Mouse (Mus musculus) forebrain, embryonic 16.5 days (tissue): ENCODE results near the gene Vps9d1. TPM values are rescaled to one million over a fixed set of nuclear protein-coding genes. Genes with fewer than 3 reads are reported as not detected.
"Not testable (repeated sequence)": the region's sequence is repeated elsewhere in the genome, so short reads cannot be mapped to it uniquely, and the experiment has no call there.

Experiments used
- ATAC-seq: fragments of 200-750 bp; cut with Nextera tagmentation; 2 replicates; pipeline ENCODE4 v1.8.0; 2017; ENCODE audit warnings: mild to moderate bottlenecking, moderate library complexity
- H3K27ac ChIP-seq: fragments of 300-500 bp; sonication (generic); 2 replicates; pipeline ENCODE4 v1.5.1; 2014; ENCODE audit warnings: low read length, control low read depth
- H3K27me3 ChIP-seq: fragments of 300-500 bp; sonication (generic); replicated peaks from 2 replicates; pipeline ENCODE4 v1.6.1; 2014; ENCODE audit warnings: low read length; ENCODE audit not compliant: control insufficient read depth, insufficient read depth
- H3K36me3 ChIP-seq: fragments of 300-500 bp; sonication (generic); 2 replicates; pipeline ENCODE4 v1.6.1; 2014; ENCODE audit not compliant: control insufficient read depth, insufficient read depth
- H3K4me1 ChIP-seq: fragments of 300-500 bp; sonication (generic); replicated peaks from 2 replicates; pipeline ENCODE4 v1.6.1; 2014; ENCODE audit warnings: low read length; ENCODE audit not compliant: control insufficient read depth, insufficient read depth
- H3K4me2 ChIP-seq: fragments of 300-500 bp; sonication (generic); 2 replicates; pipeline ENCODE4 v1.6.1; 2014; ENCODE audit warnings: mild to moderate bottlenecking, low read length, control low read depth
- H3K4me3 ChIP-seq: fragments of 300-500 bp; sonication (generic); replicated peaks from 2 replicates; pipeline ENCODE4 v1.5.1; 2014; ENCODE audit warnings: mild to moderate bottlenecking, low read length, control low read depth
- H3K9ac ChIP-seq: fragments of 300-500 bp; sonication (generic); replicated peaks from 2 replicates; pipeline ENCODE4 v1.6.1; 2014; ENCODE audit warnings: low read depth, low read length, control low read depth
- H3K9me3 ChIP-seq: fragments of 300-500 bp; sonication (generic); 2 replicates; pipeline ENCODE4 v1.6.1; 2016; ENCODE audit warnings: low read length; ENCODE audit not compliant: control insufficient read depth
- whole genome bisulfite sequencing: fragments of 180-500 bp; shearing (Covaris S2); extraction: QIAGEN DNeasy Blood & Tissue Kit; methylation state at CpG from one replicate; pipeline ENCODE4 v1.1.7; 2014; 5-methylcytosine and 5-hydroxymethylcytosine counted together
- polyA plus RNA-seq: library from polyadenylated mRNA; unstranded; fragments of >200 nt; fragmentation: Nextera tagmentation; extraction: Ambion mirVana; gene quantifications from 2 replicates; pipeline ENCODE4 v1.2.1, GENCODE M21; 2015

The Vps9d1 gene
- polyA plus RNA-seq, 1 experiment from 2014 or later = 60.5 TPM

DNA sequence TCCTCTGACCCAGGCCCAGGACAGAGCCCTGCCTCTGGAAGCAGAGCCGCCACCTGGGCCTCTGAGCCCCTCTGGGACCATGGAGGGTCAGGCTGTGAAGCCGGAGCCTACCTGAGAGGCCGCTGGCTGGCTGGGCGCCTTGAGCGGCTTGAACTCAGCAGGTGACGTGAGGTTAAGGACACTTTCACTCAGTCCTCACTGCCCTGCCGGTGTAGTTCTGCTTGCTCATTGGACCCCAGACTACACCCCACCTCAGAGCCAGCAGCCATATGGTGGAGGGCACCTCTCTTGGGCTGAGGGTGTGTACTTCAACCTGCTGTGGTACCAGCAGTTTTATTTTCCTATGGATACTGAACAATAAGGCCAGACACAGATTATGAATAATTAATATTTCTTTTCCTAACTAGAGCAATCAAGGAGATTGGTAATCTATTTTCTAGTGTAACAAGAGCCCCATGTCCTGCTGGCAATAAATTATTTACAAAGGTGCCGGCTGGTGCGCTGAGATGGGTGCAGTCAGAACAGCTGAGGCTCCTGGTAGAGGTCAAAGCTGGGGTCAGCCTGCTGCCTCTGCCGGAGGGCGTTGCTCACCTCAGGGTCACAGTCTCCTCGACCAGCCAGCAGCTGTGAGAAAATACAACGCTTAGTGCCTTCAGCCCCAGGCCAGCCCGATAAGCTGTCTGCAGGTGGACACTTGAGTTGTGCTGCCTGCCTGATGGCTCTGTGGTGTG is 13.9 kb upstream of the Vps9d1 start:
- Histone ChIP-seq H3K9me3 (no peaks in the 10 kb centered on the region), H3K4me3 (no peak overlapping the region), H3K4me1 (no peaks in the 10 kb centered on the region), H3K9ac (no peak overlapping the region), H3K36me3 (peaks cover 33% of the 10 kb centered on the region), H3K4me2 (no peak overlapping the region), H3K27me3 (no peaks in the 10 kb centered on the region), H3K27ac (no peak overlapping the region)
- no peak for ATAC-seq
- WGBS = 86% methylated on average over 14 of the region's 14 CpGs

DNA sequence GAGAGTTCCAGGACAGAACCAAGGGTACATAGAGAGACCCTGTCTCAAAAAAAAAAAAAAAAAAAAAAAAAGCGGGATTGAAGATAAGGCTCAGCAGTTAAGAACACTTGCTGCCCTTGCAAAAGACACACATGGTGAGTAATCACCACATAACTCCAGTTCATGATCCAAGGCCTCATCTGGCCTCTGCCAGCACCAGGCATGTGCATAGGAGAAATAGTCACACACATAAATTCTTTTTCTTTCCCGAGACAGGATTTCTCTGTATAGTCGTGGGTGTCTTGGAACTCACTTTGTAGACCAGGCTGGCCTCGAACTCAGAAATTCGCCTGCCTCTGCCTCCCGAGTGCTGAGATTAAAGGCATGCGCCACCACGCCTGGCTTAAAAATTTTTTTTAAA is 3.4 kb upstream of the Vps9d1 start:
- H3K9ac ChIP-seq, H3K27ac ChIP-seq, H3K4me3 ChIP-seq, H3K9me3 ChIP-seq, H3K4me2 ChIP-seq, ATAC-seq, H3K27me3 ChIP-seq: not testable (repeated sequence)
- H3K36me3 ChIP-seq = peaks cover 11% of the 10 kb centered on the region; the same call in 1 of the 2 replicates
- WGBS = 93% methylated on average over 8 of the region's 8 CpGs
- peaks cover 23% of the 10 kb centered on the region for H3K4me1 ChIP-seq

DNA sequence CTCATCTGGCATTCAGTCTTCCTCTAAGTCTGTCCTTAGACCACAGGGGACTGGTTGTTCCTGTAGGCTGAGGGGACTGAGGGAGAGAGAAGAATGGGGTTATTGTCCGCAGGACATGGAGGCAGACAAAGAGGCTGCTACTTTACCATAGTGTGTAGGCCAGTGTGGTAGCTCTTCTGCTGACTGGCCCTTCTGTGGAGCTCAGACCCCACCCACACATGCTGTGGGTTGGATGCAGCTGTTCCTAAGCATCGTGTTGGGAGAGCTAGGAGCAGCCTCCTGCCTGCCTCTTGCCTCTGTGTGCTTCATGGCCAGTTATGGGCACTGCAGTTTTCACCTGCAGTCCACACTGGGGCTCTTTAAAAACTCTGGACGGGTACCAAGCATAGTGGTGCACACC is 3.0 kb upstream of the Vps9d1 start:
- peaks cover 11% of the 10 kb centered on the region; the same call in 1 of the 2 replicates for H3K36me3 ChIP-seq
- no peak overlapping the region for H3K4me3 ChIP-seq
- peaks cover 26% of the 10 kb centered on the region for H3K4me1 ChIP-seq
- 75% methylated on average over 3 of the region's 3 CpGs for WGBS
- ATAC-seq = no peak
- H3K27ac ChIP-seq = no peak overlapping the region
- no peak overlapping the region for H3K9ac ChIP-seq
- no peaks in the 10 kb centered on the region for H3K9me3 ChIP-seq
- no peaks in the 10 kb centered on the region for H3K27me3 ChIP-seq
- H3K4me2 ChIP-seq = no peak overlapping the region

DNA sequence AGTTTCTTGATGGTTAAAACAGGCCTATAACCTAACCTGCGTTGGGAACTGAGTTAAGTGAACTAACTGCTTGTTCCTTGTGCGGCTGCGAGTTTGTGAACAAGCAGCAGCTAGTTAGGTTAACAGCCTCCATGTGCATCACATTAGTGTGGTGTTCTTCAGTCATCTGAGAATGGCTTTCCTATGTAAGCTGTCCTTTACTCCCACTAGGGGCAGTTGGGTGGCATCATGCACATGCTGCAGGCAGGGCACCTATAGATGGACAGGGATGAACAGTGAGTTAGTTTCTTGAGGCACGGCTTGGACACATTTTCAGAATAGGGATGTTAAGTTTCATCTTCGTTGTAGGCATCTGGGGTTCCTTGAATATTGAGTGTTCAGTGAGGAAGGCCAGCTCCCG is 1.0 kb upstream of the Vps9d1 start:
- 74% methylated on average over 6 of the region's 6 CpGs for WGBS
- no peak for ATAC-seq
- Histone ChIP-seq H3K27me3 (no peaks in the 10 kb centered on the region), H3K4me2 (peak overlapping the region; percentile 97), H3K4me1 (peaks cover 26% of the 10 kb centered on the region), H3K9ac (peak overlapping the region; percentile 92), H3K27ac (no peak overlapping the region), H3K9me3 (no peaks in the 10 kb centered on the region), H3K4me3 (peak overlapping the region; percentile 78), H3K36me3 (peaks cover 11% of the 10 kb centered on the region; the same call in 1 of the 2 replicates)

DNA sequence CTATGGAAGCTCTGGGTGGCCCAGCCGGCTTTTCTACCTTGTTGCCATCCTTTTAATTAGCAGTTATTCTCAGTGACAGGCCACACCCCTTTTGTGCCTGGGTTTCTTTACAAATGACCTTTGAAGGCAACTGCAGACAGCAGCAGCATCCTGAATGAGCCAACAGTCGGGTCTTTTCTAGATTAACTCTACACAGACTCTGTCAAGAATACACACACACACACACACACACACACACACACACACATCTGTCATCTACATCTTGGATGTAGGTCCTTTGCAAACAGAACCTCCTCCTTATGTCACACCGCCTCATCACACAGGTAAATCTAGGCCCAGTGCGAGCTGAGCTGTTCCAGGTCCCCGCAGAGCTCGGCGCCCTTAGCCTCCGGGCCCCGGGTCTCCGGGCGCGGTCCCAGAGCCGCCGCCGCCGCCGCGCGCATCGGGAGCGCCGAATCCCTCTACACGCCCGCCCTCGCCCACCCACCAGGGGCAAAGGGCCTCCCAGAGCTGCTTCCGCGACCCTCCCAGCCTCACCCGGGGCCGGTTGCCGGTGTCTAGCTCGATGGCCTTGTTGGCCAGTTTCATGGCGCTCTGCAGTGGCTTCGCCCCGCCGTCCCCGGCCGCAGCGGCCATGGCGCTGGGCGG is 573 bp downstream of the Vps9d1 start:
- peak overlapping the region; percentile 92 for H3K9ac ChIP-seq
- peak overlapping the region; percentile 80 for H3K27ac ChIP-seq
- peaks cover 12% of the 10 kb centered on the region; the same call in 1 of the 2 replicates for H3K36me3 ChIP-seq
- ATAC-seq = peak; percentile 68
- peak overlapping the region; percentile 78 for H3K4me3 ChIP-seq
- H3K9me3 ChIP-seq = no peaks in the 10 kb centered on the region
- H3K4me1 ChIP-seq = peaks cover 26% of the 10 kb centered on the region
- 0% methylated on average over 33 of the region's 40 CpGs for WGBS
- no peaks in the 10 kb centered on the region for H3K27me3 ChIP-seq
- H3K4me2 ChIP-seq = peak overlapping the region; percentile 75

DNA sequence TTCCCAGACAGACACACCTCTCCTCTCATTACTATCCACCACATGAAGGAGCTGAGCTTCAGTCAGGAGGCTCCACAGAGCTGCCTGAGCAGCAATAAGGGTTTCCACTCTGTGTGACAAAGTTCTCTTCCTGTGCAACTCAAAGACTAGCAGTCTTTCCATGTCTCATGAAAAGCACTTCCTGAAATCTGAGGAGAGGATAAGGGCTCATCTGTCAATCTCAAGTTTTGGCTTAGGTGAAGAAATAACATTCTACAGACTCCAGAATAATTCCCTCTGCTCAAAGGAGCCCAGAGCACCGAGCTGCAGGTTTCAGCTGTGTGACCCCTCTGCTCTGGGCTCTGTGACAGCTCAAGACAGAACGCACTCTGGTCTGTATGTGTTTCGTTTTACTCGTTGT is 1.2 kb downstream of the Vps9d1 start:
- peak overlapping the region; percentile 78 for H3K4me3 ChIP-seq
- no peaks in the 10 kb centered on the region for H3K9me3 ChIP-seq
- WGBS = 46% methylated on average over 4 of the region's 4 CpGs
- no peak overlapping the region for H3K27ac ChIP-seq
- H3K36me3 ChIP-seq = peaks cover 14% of the 10 kb centered on the region
- H3K9ac ChIP-seq = no peak overlapping the region; the same call in 1 of the 2 replicates
- peaks cover 26% of the 10 kb centered on the region for H3K4me1 ChIP-seq
- no peak for ATAC-seq
- no peaks in the 10 kb centered on the region for H3K27me3 ChIP-seq
- peak overlapping the region; percentile 75 for H3K4me2 ChIP-seq

DNA sequence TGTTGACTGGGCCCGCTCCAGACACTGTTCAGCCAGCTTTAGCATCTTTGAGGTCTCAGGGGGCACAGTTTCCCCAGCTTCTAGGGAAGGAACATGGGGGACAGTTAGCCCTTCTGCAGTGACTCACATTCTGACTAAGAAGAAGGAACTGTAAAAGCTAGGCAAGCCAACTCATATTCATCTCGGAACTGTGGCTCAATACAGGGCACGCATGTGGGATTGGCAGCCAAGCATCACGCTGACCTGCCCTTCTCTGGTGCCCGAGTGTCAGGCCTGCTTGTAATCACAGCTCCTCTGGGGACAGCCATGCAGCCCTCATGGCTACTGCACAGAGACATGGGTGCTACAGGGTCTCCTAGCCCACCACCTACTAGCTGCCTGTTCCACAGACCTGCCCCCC is 3.2 kb downstream of the Vps9d1 start:
- H3K36me3 ChIP-seq = peaks cover 17% of the 10 kb centered on the region
- ATAC-seq = no peak
- H3K4me2 ChIP-seq = no peak overlapping the region
- peaks cover 24% of the 10 kb centered on the region for H3K4me1 ChIP-seq
- H3K9ac ChIP-seq = no peak overlapping the region
- H3K27ac ChIP-seq = no peak overlapping the region
- no peak overlapping the region for H3K4me3 ChIP-seq
- H3K27me3 ChIP-seq = no peaks in the 10 kb centered on the region
- no peaks in the 10 kb centered on the region for H3K9me3 ChIP-seq
- WGBS = 97% methylated on average over 5 of the region's 5 CpGs

DNA sequence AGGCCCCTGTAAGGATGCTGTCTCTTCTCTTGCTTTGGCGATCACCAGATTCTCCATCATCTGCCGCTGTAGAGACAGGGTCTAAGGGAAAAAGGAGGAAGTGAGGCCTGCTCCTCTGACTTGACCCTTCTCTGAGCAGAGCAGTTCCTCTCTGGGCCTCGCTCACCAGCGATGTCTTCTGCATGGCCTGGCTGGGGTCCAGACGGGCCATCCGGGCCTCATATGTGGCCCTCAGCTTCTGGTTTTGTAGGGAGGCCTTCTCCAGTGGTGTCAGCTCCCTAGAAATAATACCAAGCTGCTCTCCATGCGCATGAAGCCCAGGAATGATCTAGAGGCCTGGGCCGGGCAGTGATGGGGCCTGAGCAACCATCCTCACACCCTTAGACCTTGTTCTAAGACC is 5.6 kb downstream of the Vps9d1 start:
- 97% methylated on average over 8 of the region's 8 CpGs for WGBS
- no peak overlapping the region for H3K27ac ChIP-seq
- no peak for ATAC-seq
- peaks cover 24% of the 10 kb centered on the region for H3K36me3 ChIP-seq
- H3K4me1 ChIP-seq = peaks cover 11% of the 10 kb centered on the region
- H3K9me3 ChIP-seq = no peaks in the 10 kb centered on the region
- H3K4me3 ChIP-seq = no peak overlapping the region
- H3K4me2 ChIP-seq = no peak overlapping the region
- H3K9ac ChIP-seq = no peak overlapping the region
- H3K27me3 ChIP-seq = no peaks in the 10 kb centered on the region

DNA sequence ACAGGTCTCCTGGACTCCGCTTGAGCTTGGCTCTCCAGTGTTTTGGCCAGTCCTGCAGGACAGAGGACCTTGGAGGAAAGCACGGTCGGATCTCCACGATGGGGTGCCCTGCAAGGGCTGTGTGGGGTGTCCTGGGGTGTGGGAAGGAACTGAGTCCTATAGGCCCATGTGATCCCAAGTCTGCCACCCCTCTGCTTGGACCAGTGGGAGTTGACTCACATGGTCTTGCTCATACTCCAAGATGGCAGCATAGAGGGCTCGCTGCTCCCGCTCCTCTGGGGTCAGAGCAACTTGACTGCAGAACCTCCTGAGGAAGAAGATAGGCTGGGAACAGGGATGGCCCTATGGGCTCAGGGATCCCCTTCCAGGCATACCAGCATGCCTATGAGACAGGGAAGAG is 6.4 kb downstream of the Vps9d1 start:
- Histone ChIP-seq H3K27ac (no peak overlapping the region), H3K9ac (no peak overlapping the region), H3K9me3 (no peaks in the 10 kb centered on the region), H3K4me1 (peaks cover 4% of the 10 kb centered on the region), H3K4me2 (no peak overlapping the region), H3K36me3 (peaks cover 24% of the 10 kb centered on the region), H3K4me3 (no peak overlapping the region), H3K27me3 (no peaks in the 10 kb centered on the region)
- no peak for ATAC-seq
- over 99% methylated on average over 6 of the region's 6 CpGs for WGBS
